Mouse (Mus musculus) CD4-positive helper T cell, adult 2 months (primary cell): Measurements from ENCODE around the gene Kank2.

ENCODE experiments used
- DNase-seq: peaks from one replicate; pipeline ENCODE4 v3.0.0-alpha.2; 2012; ENCODE audit warnings: low read depth, missing footprints, low spot score

Kank2 gene

DNA sequence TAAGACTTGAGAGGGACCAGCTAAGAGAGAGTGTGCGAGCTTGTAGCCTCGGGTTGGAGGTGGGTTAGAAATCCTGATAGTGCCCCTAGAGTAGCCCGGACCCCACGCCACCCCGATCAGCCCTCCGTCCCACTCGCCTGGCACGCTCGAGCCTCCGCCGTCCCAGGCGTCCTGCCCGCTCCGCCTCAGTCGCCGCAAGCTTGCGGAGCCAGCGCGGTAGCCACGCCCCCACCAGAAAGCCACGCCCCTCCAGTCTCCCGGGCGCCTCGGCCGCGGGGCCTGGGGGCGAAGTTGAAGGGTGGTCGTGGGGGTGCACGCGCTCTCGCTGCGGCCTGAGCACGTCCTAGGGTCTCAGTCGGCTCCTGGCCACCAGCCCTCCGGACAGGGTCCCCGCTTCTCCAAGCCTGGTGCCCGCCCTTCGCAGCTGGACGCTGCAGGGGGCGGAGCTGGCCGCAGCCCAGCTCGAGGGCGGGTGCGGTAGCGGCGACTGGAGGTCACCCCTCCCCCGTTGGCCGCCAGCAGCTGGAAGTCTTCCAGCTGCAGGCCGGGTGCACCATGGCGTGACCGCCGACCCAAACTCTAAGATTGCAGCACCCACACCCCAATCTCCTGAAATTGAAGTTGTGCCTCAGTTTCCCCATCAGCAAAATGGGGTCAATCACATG is at the start of gene Kank2:
TSS of gene Kank2 (minus strand) at position 400 of the 665 bp plus-strand sequence.
- DNase-seq: peak; percentile 77

DNA sequence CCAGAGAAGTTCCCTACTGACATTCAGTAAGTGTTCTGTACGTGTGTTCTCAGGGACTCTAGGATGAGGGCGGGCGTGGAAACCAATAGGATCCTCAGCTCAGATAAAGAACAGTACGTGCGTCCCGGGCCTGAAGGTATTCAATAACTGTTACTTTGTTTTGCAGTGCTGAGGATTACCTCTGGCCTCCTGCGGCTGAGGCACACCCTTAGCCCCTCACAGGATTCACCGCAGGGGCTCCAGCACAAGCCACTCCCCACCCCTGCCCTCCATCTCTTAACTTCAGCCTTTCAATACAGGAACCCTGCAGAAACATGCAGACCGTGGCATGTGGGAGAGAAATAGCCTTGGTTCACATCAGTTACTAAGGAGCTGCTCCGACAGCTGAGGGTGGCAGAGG is 49.4 kb upstream of the Kank2 start:
- DNase-seq: no peak

DNA sequence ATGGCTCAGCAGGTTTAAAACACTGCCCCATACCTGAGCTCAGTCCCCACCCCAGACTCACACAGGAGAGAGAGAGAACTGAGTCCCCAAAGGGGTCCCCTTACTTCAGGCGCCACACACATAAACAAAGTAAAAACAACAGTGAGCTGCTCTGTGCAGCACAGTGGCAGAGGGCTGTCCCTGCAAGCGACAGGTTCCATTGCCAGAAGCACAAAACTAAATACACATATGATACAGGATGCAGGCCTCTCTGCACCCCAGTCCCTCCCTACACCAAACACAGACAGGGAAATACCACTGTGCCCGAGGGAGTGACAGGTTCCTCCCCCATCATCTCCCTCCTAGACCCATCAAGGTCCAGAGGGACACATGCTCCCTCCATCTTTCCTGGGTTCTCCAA is 48.9 kb upstream of the Kank2 start:
- DNase-seq: no peak

DNA sequence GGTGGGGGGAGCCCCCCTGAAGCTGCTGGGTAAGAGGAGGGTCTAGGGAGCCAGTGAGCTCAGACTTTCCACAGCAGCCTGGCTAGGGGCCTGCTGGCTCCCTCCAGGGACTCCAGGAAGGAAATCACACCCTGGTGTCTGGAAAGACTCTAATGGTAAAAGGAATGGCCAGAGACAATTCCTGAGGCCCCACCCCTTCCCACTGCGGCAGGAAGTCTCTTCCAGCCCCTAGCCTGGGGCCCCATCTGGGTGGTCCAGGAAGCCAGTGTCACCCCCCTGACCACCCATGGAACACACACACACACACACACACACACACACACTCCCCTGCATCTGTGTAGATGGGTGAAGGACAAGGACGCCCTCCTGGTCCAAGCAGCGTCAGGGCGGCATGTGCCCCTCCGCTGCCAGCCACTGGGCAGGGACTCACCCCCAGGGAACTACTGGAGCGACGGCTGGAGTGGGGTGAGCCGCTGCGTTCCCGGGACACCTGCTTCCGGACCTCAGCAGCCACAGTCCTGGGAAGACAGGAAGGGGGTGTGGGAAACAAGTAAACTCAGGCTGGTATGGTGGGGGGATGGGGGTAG is 48.3 kb upstream of the Kank2 start:
- no peak for DNase-seq

DNA sequence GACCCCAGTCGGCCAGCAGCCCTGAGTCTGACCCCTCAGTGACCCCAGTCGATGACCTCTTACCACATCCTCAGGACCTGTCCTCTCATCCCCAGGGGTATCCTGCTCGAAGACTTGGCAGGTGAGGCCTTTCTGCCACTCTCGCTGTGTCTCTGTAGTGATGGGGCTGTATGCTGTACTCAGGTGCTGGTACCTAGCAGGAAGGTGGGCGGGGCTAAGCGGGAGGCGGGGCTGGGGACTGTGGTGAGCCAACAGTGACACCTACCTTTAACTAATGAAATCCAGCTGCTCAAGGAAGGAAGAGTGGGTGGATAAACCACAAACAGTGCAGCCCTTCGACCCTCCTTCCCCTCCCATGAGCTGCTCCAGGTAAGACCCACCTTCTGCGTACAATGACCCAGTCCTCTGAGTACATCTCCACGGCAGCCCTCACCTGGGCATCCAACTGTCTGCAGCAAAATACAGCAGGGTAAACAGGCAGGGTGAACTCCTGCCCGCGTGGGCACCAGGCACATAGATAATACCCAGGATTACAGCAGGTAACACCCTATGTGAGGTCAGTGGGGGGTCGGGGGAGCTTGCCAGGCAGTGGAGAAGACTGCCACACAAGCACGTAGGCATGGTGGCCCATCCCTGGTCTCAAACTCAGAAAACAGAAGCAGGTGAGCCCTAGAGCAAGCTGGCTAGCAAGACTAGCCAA is 47.0 kb upstream of the Kank2 start:
- DNase-seq: peak; percentile 34

DNA sequence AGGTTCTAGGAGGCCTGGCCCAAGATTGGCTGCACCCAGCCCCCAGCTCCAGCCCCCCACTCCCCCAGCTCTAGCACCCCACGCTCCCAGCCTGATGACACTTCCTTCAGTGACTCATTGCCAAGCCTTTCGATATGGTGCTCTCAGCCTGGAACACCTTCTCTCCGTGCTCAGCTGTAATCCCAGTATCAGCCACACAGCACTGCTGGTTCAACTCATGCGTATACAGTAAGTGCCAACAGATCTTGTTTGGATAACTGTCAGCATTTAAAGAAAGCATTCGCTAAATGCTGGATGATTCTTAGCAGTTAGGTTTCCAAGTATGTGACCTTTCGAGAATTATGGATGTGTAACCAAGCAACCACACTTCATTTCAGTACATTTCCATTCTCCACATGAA is 44.5 kb upstream of the Kank2 start:
- no peak for DNase-seq

DNA sequence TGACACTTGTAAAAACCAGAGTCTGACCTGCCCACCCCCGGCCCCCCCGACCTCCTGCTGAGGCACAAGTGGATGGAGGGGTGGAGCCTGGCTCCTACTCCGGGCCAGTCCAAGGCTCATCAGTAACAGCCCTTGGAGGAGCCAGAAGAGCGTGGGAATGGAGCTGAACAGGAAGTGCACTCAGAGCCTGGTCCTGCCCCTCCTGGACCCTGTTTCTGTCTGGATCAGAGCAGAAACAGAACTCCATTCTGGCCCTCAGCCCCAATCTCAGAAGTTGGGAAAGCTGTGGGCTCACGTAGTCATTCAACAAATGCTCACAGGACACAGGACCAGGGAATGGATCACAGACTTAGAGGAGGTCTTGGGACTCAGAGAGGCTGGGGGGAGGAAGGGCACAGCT is 43.8 kb upstream of the Kank2 start:
- DNase-seq: no peak

DNA sequence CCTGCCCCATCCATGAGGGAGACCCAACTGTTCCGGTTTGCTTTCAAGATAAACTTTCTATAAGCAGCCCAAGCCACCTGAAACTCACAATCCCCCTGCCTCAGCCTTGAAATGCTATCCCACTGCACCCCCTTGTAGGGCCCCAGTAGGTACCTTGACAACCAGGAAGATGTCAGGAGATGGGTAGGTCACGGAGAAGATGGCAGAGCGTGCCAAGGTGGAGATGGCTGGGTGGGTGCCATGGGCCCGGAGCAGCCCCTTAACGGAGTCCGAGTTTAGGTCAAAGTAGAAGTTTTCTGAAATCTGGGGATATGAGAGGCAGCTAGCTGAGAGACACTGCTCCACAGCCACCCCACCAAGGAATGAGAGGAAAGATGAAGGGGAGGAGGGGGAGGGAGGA is 42.8 kb upstream of the Kank2 start:
- DNase-seq: no peak

DNA sequence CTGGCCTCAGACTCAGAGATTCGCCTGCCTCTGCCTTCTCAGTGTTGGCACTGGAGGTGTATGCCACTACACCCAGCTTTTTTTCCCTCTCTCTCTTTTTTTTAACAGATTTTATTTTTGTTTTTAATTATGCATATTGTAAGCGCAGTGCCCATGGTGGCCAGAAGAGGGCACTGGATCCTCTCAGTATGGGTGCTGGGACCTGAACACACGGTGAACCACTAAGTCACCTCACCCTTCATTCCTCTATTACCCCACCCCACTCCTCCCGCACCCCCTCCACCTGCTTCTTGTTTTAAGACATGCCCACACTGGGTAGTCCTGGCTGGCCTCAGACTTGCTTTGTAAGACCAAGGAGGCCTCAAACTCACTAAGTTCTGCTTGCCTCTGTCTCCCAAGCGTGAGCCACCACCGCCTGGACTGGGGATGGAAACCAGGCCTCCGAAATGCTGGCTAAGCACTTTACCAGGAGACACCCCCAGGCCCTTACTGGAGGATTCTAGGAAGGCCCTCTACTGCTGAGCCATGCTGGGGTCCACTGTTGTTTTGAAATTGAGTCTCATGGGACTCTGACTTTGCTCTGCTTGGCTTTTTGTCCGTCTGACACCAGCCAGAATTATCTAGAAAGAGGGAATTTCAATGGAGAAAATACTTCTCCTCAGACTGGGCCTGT is 41.7 kb upstream of the Kank2 start:
- DNase-seq: peak; percentile 51

DNA sequence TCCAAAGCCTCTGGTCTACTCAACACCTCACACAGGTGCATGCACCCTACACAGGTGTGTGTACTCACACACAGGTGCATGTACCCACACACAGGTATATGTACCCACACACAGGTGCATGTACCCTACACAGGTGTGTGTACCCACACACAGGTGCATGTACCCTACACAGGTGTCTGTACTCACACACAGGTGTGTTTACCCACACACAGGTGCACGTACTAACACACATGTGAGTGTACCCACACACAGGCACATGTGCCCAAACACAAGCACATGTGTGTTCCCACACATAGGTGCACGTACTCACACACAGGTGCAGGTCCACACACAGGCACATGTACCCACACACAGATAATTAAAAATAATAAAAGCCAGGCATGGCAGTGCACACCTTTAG is 39.1 kb upstream of the Kank2 start:
- no peak for DNase-seq

DNA sequence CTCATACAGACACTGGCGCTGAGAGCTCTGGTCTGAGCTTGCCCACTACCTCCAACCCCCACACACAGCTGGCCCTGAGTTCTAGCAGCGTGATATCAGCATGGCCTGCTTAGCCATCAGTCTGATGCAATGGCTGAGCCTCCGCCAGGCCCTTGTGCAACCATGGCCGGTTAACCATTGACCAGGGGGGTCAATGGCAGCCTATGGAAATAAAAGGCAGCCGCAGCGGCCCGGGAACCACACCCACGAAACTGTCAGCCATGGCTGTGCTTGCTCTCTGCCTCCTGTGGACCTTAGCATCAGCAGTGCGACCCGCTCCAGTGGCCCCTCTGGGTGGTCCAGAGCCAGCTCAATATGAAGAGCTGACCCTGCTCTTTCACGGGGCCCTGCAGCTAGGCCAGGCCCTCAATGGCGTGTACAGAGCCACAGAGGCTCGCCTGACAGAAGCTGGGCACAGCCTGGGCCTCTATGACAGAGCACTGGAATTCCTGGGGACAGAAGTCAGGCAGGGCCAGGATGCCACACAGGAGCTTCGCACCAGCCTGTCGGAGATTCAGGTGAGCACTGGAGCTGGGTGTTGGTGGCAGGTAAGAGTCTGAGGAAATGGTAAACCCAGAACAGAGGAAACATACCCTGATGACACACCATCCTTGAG is 36.8 kb upstream of the Kank2 start, which contains the start of gene Angptl8:
TSS of gene Angptl8 (plus strand) at position 253 of the 655 bp plus-strand sequence.
- no peak for DNase-seq

DNA sequence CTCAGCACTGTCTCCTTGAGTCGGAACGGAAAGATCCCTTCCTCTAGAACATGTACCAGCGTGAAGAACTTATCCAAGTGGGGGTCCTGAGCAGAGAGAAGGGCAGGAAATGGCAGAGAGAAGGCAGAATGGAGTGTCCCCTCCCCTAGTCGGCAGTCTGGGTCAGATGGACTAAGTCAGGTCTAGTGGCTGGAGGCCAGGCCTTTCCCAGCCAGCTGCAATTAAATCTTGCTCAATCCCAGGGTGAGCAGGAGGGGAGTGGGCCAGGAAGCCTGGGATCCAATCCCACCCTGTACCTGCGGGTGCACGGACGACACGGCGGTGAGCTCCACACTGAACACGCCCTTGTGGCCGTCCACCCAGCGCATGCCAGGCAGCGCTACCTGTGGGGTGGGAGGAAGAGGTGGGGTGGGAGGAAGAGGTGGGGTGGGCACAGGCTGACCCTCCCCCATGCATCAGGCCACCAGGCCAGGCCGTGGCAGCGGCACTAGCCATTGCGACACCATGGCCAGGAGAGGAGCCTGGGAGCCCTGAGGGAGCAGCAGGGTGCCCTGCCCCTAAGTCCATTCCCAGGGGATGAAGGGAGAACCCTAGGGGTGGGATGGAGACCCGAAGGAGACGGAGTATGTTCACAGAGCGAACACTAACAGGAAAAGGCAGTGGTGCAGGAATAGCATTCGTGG is 33.2 kb upstream of the Kank2 start:
- no peak for DNase-seq

DNA sequence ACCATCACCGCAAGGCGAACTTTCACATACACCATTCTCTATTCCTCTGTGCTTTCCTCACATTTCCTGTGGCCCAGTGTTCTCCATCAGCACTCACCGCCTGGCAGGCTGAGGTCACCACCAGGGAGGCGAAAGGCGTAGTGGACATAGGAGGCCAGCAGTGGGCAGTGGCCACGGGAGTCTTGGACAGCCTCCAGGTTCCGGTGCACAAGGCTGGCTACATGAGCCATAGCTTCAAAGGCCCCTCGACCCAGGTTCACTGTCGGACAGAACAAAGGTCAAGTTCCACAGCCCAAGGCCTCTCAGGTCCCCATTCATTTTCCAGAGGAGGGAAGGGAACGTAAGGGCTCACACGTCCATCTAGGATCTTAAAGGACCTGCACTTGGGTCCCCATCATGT is 32.4 kb upstream of the Kank2 start:
- no peak for DNase-seq

DNA sequence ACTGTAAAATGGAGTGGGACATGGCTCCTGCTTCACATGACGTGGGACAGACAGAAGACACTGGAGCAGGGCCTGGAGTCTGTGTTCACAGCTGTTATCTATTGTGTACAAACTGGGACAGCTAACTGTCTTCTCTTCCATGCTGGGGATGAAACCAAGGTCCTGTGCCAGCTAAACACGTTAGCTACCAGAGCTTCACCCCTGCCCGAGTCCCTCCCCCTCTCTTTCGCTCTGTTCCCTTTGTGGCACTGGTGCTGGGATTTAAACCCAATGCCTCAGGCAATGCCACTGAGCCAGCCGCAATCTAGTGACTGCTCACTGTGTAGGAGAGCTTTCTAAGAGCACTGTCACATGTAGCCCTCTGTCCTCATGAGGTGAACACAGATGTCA is 31.9 kb upstream of the Kank2 start:
- DNase-seq: no peak

DNA sequence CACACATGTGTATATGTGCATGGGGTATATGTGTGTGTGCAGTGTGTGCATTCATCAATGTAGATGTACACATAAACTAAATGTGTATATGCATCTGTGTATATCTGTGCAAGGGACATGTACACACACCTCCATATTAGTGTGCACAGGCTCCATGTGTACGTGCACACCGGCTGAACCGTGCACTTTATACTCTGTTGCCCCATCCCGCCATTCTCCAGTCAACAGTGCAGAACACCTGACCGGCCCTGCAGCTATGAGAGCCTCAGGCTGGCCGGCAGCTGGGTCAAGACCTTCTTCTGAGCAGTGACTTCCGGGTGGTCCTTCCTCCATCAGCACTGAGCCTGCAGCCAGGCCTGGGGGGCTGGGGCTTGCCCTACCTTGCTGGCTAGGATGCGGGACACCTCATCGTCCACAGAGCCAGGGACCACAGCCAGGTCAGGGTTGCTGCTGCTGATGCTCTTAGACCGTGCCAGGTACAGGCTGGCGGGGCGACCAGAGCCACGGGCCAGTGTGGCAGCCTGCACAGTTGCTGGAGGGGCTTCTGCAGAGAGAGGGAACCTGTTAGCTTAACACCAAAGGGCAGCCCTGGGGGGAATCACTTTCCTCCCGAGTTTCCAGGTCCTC is 31.4 kb upstream of the Kank2 start:
- DNase-seq: no peak

DNA sequence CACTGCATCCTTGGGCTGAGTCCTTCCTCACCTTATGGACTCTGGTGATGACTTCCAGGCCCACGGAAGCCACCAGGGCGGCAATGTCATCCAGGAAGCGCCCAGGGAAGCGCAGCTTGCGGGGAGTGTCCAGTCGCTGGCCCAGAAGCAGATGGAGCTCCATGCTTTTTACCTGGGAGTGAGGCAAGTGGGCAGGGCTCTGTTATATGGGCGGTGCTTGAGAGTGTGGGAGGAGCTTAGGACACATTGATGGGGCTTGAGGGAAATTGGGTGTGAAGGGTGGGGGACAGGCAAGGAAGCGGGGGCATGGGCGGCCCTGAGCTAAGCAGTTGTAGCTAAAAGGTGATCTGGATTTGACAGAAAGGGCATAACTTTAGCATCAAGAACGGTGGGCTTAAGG is 25.8 kb upstream of the Kank2 start:
- no peak for DNase-seq

DNA sequence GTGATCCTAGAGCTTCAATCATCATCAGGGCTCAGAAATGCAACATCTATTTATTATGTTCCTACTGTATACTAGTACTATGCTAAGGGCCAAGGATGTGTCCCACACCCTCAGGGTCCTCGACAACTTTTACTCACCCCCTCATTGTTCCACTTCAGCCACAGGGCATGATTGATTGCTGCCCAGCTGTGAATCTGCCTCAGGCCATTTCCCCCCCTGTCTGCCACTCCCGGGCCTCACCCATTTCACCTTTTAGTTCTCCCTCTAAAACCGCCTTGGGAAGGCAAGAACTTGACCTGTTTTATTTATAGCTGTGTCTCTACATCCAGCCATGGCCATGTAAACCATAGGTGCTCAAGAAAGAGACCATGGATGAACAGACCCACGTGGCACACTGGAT is 25.4 kb upstream of the Kank2 start:
- no peak for DNase-seq

DNA sequence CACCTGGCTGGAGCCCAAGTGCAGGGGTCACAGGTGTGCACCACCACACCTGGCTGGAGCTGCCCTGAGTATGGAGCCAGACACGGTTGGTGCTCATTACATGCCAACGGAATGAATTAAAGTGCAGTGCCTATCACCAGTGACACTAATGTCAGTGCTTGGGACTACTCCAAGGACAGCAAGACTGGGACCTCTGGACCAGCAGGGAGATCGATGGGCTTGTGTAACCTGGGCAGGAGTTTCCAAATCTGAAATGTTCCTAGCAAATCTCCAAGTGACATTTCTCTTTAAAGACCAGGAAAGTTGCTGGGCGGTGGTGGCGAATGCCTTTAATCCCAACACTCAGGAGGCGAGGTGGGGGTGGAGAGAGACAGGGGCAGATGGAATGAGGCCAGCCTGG is 24.1 kb upstream of the Kank2 start:
- no peak for DNase-seq

DNA sequence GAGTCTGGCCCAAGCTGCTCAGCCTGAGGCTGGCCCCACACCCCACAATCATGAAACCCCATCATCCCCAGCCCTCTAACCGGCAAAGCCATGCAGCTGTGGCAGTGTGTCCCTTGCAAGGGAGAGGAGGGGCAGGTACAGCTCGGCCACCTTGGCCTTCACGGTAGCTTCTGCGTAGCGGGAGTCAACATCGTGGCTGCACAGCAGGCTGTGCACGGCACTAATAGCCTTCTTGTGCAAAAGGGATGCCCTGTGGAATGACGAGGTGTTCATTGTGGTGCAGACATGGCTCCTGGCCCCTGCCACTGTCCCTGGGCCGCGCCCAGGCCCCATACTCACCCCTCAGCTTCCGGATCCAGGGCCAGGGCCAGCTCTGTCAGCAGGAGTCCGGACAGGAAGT is 21.6 kb upstream of the Kank2 start:
- DNase-seq: no peak

DNA sequence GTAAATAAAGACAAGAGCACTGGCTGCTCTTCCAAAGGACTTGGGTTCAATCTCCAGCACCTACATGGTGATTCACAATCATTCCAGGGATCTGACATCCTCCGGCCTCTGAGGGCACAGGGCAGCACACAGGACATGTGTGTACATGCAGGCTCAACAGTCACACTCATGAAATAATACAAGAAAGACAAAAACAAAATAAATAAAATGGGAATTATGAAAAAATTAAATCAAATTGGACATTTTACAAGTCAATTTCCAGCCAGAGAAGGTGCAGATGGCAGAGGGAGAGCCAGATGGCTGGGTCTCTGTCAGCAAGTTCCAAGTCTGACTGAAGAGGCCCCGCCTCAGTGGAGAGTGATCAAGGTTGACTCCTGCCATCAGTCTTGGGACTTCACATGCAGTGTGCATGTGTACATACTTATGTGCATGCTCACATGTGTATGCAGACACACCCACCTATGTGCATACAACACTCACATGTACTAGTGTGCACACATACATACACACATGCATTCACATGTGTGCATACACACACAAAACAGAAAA is 20.7 kb upstream of the Kank2 start:
- no peak for DNase-seq

DNA sequence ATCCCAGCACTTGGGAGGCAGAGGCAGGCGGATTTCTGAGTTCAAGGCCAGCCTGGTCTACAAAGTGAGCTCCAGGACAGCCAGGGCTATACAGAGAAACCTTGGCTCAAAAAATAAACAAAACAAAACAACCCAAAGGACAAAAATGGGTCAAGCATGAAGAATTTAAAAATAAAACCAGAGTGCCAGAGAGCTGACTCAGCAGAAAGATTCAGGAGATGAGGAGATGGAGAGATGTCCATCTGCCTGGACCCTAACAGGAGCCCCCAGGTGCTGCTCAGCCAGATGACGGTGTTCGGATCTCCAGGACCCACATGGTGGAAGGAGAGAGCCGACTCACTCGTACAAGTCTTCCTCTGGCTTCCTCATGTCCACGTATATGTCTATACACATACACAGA is 20.0 kb upstream of the Kank2 start:
- DNase-seq: no peak
